Mouse (Mus musculus): ENCODE results near the gene Slc41a2.

DNA sequence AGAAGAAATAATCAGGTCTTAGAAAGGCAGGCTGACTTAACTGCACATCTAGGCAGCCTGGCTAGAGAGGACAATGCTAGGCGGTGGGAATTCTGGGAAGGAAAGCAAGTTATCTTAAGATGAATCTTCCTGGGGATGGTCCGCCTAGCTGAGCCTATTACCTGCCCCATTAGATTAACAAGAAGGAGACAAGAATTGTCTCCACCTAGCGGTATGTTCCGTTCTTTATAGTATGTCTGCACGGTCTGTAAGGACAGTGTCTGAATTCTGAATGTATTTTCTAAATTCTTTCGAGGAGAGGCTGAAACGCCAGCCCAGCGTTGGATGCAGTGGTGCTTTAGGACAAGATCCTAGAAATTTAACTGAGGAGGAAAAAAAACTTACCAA is 16.6 kb upstream of the Slc41a2 start:
- TF ChIP-seq CTCF (IDR thresholded peaks at IDR 0.05; ENCODE audit: low read depth, low read length) (no peak), EP300 (IDR thresholded peaks at IDR 0.05; ENCODE audit: insufficient read depth, low read depth, low read length) (no peak)

Data from ES-Bruce4 (cell line).